Mouse (Mus musculus): Measurements from ENCODE around the gene Hebp1. TPM values are rescaled to one million over a fixed set of nuclear protein-coding genes. Genes with fewer than 3 reads are reported as not detected.
A peak's percentile ranks its signal among the peaks of the same experiment; 100 is the strongest.

Hebp1 gene
- polyA plus RNA-seq, 1 experiment, result 4.9 TPM

DNA sequence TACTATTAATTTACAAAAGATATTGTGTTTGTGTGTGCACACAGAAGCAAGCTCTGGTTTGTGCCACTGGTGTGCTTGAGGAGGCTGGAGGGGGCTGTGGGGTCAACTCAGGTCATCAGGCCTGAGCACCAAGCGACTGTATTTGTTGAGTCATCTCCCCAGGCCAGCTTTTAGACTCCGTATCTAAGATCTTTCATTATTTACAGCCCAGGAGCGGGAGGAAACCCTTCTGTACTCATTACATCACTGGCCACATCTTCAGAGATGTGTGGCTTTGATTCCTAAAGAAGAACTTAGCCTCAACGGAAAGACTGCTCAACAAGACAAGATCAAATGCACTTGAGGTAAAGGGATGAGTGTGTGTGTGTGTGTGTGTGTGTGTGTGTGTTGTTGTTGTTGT lies 9.2 kb downstream of the Hebp1 start:
- TF ChIP-seq POLR2A (IDR thresholded peaks at IDR 0.05; ENCODE audit: low read depth, low read length) (no peak), CTCF (IDR thresholded peaks at IDR 0.05; ENCODE audit: extremely low read depth, insufficient read length, insufficient replicate concordance, low read depth, low read length) (no peak)
- 57% methylated on average over 4 of the region's 4 CpGs for WGBS
- no peak overlapping the region for H3K27ac ChIP-seq (ENCODE audit: insufficient read depth, low read depth, low read length)
- H3K4me3 ChIP-seq (ENCODE audit: low read depth, low read length), result no peak overlapping the region
- no peaks in the 10 kb centered on the region for H3K4me1 ChIP-seq (ENCODE audit: control insufficient read depth, insufficient read depth, insufficient read length, low read length)
- no peaks in the 10 kb centered on the region for H3K27me3 ChIP-seq (ENCODE audit: control insufficient read depth, insufficient read depth, low read length)
- H3K36me3 ChIP-seq (ENCODE audit: control insufficient read depth, insufficient read depth, low read length), result no peaks in the 10 kb centered on the region

GRCm38 (mm10) chr6:135187076-135187917 lies 10.5 kb downstream of the Hebp1 start:
- Histone ChIP-seq H3K27me3 (ENCODE audit: control insufficient read depth, insufficient read depth, low read length) (no peaks in the 10 kb centered on the region), H3K4me1 (ENCODE audit: control insufficient read depth, insufficient read depth, insufficient read length, low read length) (no peaks in the 10 kb centered on the region), H3K27ac (ENCODE audit: insufficient read depth, low read depth, low read length) (no peak overlapping the region), H3K36me3 (ENCODE audit: control insufficient read depth, insufficient read depth, low read length) (no peaks in the 10 kb centered on the region), H3K4me3 (ENCODE audit: low read depth, low read length) (no peak overlapping the region)
- no peak for TF ChIP-seq POLR2A (IDR thresholded peaks at IDR 0.05; ENCODE audit: low read depth, low read length)
- TF ChIP-seq CTCF (IDR thresholded peaks at IDR 0.05; ENCODE audit: extremely low read depth, insufficient read length, insufficient replicate concordance, low read depth, low read length), result no peak
- 73% methylated on average over 10 of the region's 10 CpGs for WGBS

GRCm38 (mm10) chr6:135183961-135184360 lies 13.9 kb downstream of the Hebp1 start:
- 8% methylated on average over 8 of the region's 8 CpGs for WGBS
- H3K4me1 ChIP-seq (ENCODE audit: control insufficient read depth, insufficient read depth, insufficient read length, low read length), result no peaks in the 10 kb centered on the region

GRCm38 (mm10) chr6:135182925-135183324 lies 14.9 kb downstream of the Hebp1 start:
- H3K27me3 ChIP-seq (ENCODE audit: control insufficient read depth, insufficient read depth, low read length), result no peaks in the 10 kb centered on the region
- no peaks in the 10 kb centered on the region for H3K4me1 ChIP-seq (ENCODE audit: control insufficient read depth, insufficient read depth, insufficient read length, low read length)
- no peaks in the 10 kb centered on the region for H3K36me3 ChIP-seq (ENCODE audit: control insufficient read depth, insufficient read depth, low read length)
- no peak overlapping the region for H3K27ac ChIP-seq (ENCODE audit: insufficient read depth, low read depth, low read length)
- 38% methylated on average over 5 of the region's 5 CpGs for whole genome bisulfite sequencing
- TF ChIP-seq CTCF (IDR thresholded peaks at IDR 0.05; ENCODE audit: extremely low read depth, insufficient read length, insufficient replicate concordance, low read depth, low read length) (0 out of 2 replicates have a peak, but pooled peaks have one; percentile 12), POLR2A (IDR thresholded peaks at IDR 0.05; ENCODE audit: low read depth, low read length) (no peak)
- H3K4me3 ChIP-seq (ENCODE audit: low read depth, low read length), result no peak overlapping the region

More at GRCm38 (mm10) chr6:135183961-135184360, 13.9 kb downstream of the Hebp1 start:
- no peak overlapping the region for H3K27ac ChIP-seq (ENCODE audit: insufficient read depth, low read depth, low read length)
- H3K27me3 ChIP-seq (ENCODE audit: control insufficient read depth, insufficient read depth, low read length), result no peaks in the 10 kb centered on the region
- no peak overlapping the region for H3K4me3 ChIP-seq (ENCODE audit: low read depth, low read length)
- no peak for TF ChIP-seq POLR2A (IDR thresholded peaks at IDR 0.05; ENCODE audit: low read depth, low read length)
- TF ChIP-seq CTCF (IDR thresholded peaks at IDR 0.05; ENCODE audit: extremely low read depth, insufficient read length, insufficient replicate concordance, low read depth, low read length), result peak; percentile 43; the same call in 1 of the 2 replicates
- no peaks in the 10 kb centered on the region for H3K36me3 ChIP-seq (ENCODE audit: control insufficient read depth, insufficient read depth, low read length)

DNA sequence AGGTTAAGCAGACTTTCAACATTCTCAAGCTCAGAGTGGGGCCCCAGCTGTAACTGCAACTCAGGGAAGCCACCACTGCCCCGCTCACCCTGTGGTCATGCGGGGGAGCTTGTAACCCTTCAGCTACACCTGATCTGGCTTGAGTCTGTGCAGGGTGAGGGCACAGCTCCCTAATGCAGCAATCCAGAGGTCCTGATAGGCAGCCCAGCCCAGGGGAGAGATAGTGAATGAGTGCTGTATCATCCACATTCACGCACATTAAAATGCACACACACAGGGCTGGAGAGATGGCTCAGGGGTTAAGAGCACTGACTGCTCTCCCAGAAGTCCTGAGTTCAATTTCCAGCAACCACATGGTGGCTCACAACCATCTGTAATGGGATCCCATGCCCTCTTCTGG lies 19.2 kb downstream of the Hebp1 start:
- Histone ChIP-seq H3K4me3 (ENCODE audit: low read depth, low read length) (no peak overlapping the region), H3K4me1 (ENCODE audit: control insufficient read depth, insufficient read depth, insufficient read length, low read length) (no peaks in the 10 kb centered on the region), H3K27ac (ENCODE audit: insufficient read depth, low read depth, low read length) (no peak overlapping the region), H3K36me3 (ENCODE audit: control insufficient read depth, insufficient read depth, low read length) (no peaks in the 10 kb centered on the region), H3K27me3 (ENCODE audit: control insufficient read depth, insufficient read depth, low read length) (no peaks in the 10 kb centered on the region)
- WGBS, result 62% methylated on average over 3 of the region's 3 CpGs
- TF ChIP-seq POLR2A (IDR thresholded peaks at IDR 0.05; ENCODE audit: low read depth, low read length) (no peak), CTCF (IDR thresholded peaks at IDR 0.05; ENCODE audit: extremely low read depth, insufficient read length, insufficient replicate concordance, low read depth, low read length) (no peak)

DNA sequence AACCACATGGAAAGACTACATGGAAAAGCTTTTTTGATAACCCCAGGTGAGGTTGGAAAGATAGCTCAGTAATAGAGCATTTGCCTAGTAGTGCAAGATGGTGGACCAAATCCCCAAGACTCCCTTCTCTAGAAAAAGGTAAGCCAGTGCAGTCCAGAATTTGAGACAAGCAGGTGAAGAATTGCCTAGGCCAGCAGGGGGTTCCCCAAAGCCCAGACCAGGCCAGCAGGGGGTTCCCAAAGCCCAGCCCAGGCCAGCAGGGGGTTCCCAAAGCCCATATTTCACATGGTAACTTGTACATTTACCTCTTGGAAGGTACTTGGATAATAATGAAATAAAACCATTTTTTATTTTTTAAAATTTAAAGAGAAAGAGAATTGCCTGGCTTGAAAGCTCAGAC lies 20.6 kb downstream of the Hebp1 start:
- Histone ChIP-seq H3K27ac (ENCODE audit: insufficient read depth, low read depth, low read length) (no peak overlapping the region), H3K4me3 (ENCODE audit: low read depth, low read length) (no peak overlapping the region), H3K36me3 (ENCODE audit: control insufficient read depth, insufficient read depth, low read length) (no peaks in the 10 kb centered on the region), H3K4me1 (ENCODE audit: control insufficient read depth, insufficient read depth, insufficient read length, low read length) (no peaks in the 10 kb centered on the region), H3K27me3 (ENCODE audit: control insufficient read depth, insufficient read depth, low read length) (no peaks in the 10 kb centered on the region)
- TF ChIP-seq POLR2A (IDR thresholded peaks at IDR 0.05; ENCODE audit: low read depth, low read length) (no peak), CTCF (IDR thresholded peaks at IDR 0.05; ENCODE audit: extremely low read depth, insufficient read length, insufficient replicate concordance, low read depth, low read length) (no peak)

GRCm38 (mm10) chr6:135175014-135175413 lies 22.8 kb downstream of the Hebp1 start:
- Histone ChIP-seq H3K36me3 (ENCODE audit: control insufficient read depth, insufficient read depth, low read length) (no peaks in the 10 kb centered on the region), H3K4me3 (ENCODE audit: low read depth, low read length) (no peak overlapping the region), H3K27me3 (ENCODE audit: control insufficient read depth, insufficient read depth, low read length) (no peaks in the 10 kb centered on the region), H3K27ac (ENCODE audit: insufficient read depth, low read depth, low read length) (no peak overlapping the region), H3K4me1 (ENCODE audit: control insufficient read depth, insufficient read depth, insufficient read length, low read length) (no peaks in the 10 kb centered on the region)
- TF ChIP-seq CTCF (IDR thresholded peaks at IDR 0.05; ENCODE audit: extremely low read depth, insufficient read length, insufficient replicate concordance, low read depth, low read length) (no peak), POLR2A (IDR thresholded peaks at IDR 0.05; ENCODE audit: low read depth, low read length) (no peak)
- 94% methylated on average over 1 of the region's 1 CpGs for WGBS
